Mouse (Mus musculus) stomach, postnatal 0 days (tissue): ENCODE measurements around the gene Tceanc2. TPM values are rescaled to one million over a fixed set of nuclear protein-coding genes. Genes with fewer than 3 reads are reported as not detected.

ENCODE experiments used
- ATAC-seq: fragments of 200-750 bp; cut with Nextera tagmentation; 2 replicates; pipeline ENCODE4 v1.8.0; 2017; ENCODE audit not compliant: low FRiP score, low TSS enrichment
- DNase-seq: peaks from one replicate; pipeline ENCODE4 v3.0.0-alpha.2; 2016; ENCODE audit warnings: low spot score
- H3K27ac ChIP-seq: fragments of 300-500 bp; sonication (generic); replicated peaks from 2 replicates; pipeline ENCODE4 v1.5.1; 2014; ENCODE audit warnings: mild to moderate bottlenecking, control low read depth
- H3K27me3 ChIP-seq: fragments of 300-500 bp; sonication (generic); 2 replicates; pipeline ENCODE4 v1.6.1; 2014; ENCODE audit warnings: low read length; ENCODE audit not compliant: control insufficient read depth, insufficient read depth
- H3K36me3 ChIP-seq: fragments of 300-500 bp; sonication (generic); 2 replicates; pipeline ENCODE4 v1.6.1; 2014; ENCODE audit warnings: low read length, mixed read lengths; ENCODE audit not compliant: control insufficient read depth, insufficient read depth
- H3K4me1 ChIP-seq: fragments of 300-500 bp; sonication (generic); replicated peaks from 2 replicates; pipeline ENCODE4 v1.6.1; 2014; ENCODE audit warnings: antibody characterized with exemption; ENCODE audit not compliant: control insufficient read depth, insufficient read depth
- H3K4me2 ChIP-seq: fragments of 300-500 bp; sonication (generic); replicated peaks from 2 replicates; pipeline ENCODE4 v1.6.1; 2014; ENCODE audit warnings: low read depth, mild to moderate bottlenecking, control low read depth, moderate library complexity
- H3K4me3 ChIP-seq: fragments of 300-500 bp; sonication (generic); 2 replicates; pipeline ENCODE4 v1.5.1; 2014; ENCODE audit warnings: low read depth, low read length, control low read depth
- H3K9ac ChIP-seq: fragments of 300-500 bp; sonication (generic); 2 replicates; pipeline ENCODE4 v1.6.1; 2014; ENCODE audit warnings: mild to moderate bottlenecking, low read length, control low read depth, mixed read lengths
- H3K9me3 ChIP-seq: fragments of 300-500 bp; sonication (generic); 2 replicates; pipeline ENCODE4 v1.6.1; 2016; ENCODE audit warnings: low read length; ENCODE audit not compliant: control insufficient read depth
- CTCF ChIP-seq: IDR thresholded peaks from 2 replicates; pipeline ENCODE4 v1.5.1; 2016; ENCODE audit warnings: antibody characterized with exemption, low read depth, mild to moderate bottlenecking, moderate library complexity
- EP300 ChIP-seq: optimal IDR thresholded peaks from 2 replicates; pipeline ENCODE3; 2016; ENCODE audit warnings: antibody characterized with exemption
- WGBS: fragments of 180-500 bp; shearing (Covaris S2); extraction: QIAGEN DNeasy Blood & Tissue Kit; methylation state at CpG from one replicate; pipeline ENCODE4 v1.1.7; 2014; 5-methylcytosine and 5-hydroxymethylcytosine counted together
- polyA plus RNA-seq: library from polyadenylated mRNA; unstranded; fragments of >200 nt; fragmentation: Nextera tagmentation; extraction: Ambion mirVana; gene quantifications from 2 replicates; pipeline ENCODE4 v1.2.1, GENCODE M21; 2015

The Tceanc2 gene
- polyA plus RNA-seq, 1 experiment from 2014 or later = 21.2 TPM

GRCm38 (mm10) chr4:107213279-107214011 is 34.5 kb upstream of the Tceanc2 start:
- ATAC-seq = no peak; the same call in 1 of the 2 replicates
- DNase-seq = no peak
- Histone ChIP-seq H3K4me3 (no peak overlapping the region), H3K4me2 (no peak overlapping the region), H3K36me3 (no peaks in the 10 kb centered on the region), H3K4me1 (no peaks in the 10 kb centered on the region), H3K9me3 (no peaks in the 10 kb centered on the region), H3K27me3 (no peaks in the 10 kb centered on the region), H3K9ac (no peak overlapping the region), H3K27ac (no peak overlapping the region)
- TF ChIP-seq EP300 = no peak
- TF ChIP-seq CTCF = no peak
- 65% methylated on average over 12 of the region's 12 CpGs for WGBS

GRCm38 (mm10) chr4:107211936-107212335 is 33.0 kb upstream of the Tceanc2 start:
- 77% methylated on average over 5 of the region's 5 CpGs for WGBS
- ATAC-seq = no peak

GRCm38 (mm10) chr4:107211465-107211864 is 32.5 kb upstream of the Tceanc2 start:
- ATAC-seq (no peak), DNase-seq (no peak)
- no peak overlapping the region for H3K4me3 ChIP-seq
- H3K4me2 ChIP-seq = no peak overlapping the region
- H3K4me1 ChIP-seq = no peaks in the 10 kb centered on the region
- 0 out of 2 replicates have a peak, but pooled peaks cover 3% of the 10 kb centered on the region for H3K36me3 ChIP-seq
- no peak overlapping the region for H3K27ac ChIP-seq
- WGBS = 66% methylated on average over 4 of the region's 4 CpGs
- no peaks in the 10 kb centered on the region for H3K9me3 ChIP-seq
- TF ChIP-seq EP300 = no peak
- TF ChIP-seq CTCF = no peak
- H3K27me3 ChIP-seq = no peaks in the 10 kb centered on the region
- H3K9ac ChIP-seq = no peak overlapping the region

More at GRCm38 (mm10) chr4:107211936-107212335, 33.0 kb upstream of the Tceanc2 start:
- no peak overlapping the region for H3K4me2 ChIP-seq
- H3K4me1 ChIP-seq = no peaks in the 10 kb centered on the region
- H3K9ac ChIP-seq = no peak overlapping the region
- no peak overlapping the region for H3K27ac ChIP-seq
- H3K9me3 ChIP-seq = no peaks in the 10 kb centered on the region
- TF ChIP-seq EP300 = no peak
- no peak for TF ChIP-seq CTCF
- no peak overlapping the region for H3K4me3 ChIP-seq
- DNase-seq = no peak
- 0 out of 2 replicates have a peak, but pooled peaks cover 3% of the 10 kb centered on the region for H3K36me3 ChIP-seq
- H3K27me3 ChIP-seq = no peaks in the 10 kb centered on the region

GRCm38 (mm10) chr4:107210483-107211097 is 31.7 kb upstream of the Tceanc2 start:
- no peak for TF ChIP-seq EP300
- no peak for TF ChIP-seq CTCF
- Histone ChIP-seq H3K4me3 (no peak overlapping the region), H3K9me3 (no peaks in the 10 kb centered on the region), H3K9ac (no peak overlapping the region), H3K36me3 (0 out of 2 replicates have a peak, but pooled peaks cover 5% of the 10 kb centered on the region), H3K4me2 (no peak overlapping the region), H3K27ac (peak overlapping the region; percentile 65), H3K4me1 (no peaks in the 10 kb centered on the region), H3K27me3 (no peaks in the 10 kb centered on the region)
- DNase-seq (peak; percentile 77), ATAC-seq (peak; percentile 91)
- WGBS = 43% methylated on average over 5 of the region's 5 CpGs

- no peak within 1 kb of the TSS for H3K4me3 ChIP-seq
- TF ChIP-seq CTCF (no peak), EP300 (no peak)
- DNase-seq (no peak), ATAC-seq (no peak)
- H3K36me3 ChIP-seq = 0 out of 2 replicates have a peak, but pooled peaks cover 9% of the 10 kb centered on the region
- no peak within 1 kb of the TSS for H3K27ac ChIP-seq
- no peaks in the 10 kb centered on the region for H3K27me3 ChIP-seq
- no peaks in the 10 kb centered on the region for H3K9me3 ChIP-seq
- H3K4me1 ChIP-seq = no peaks in the 10 kb centered on the region
- WGBS = 79% methylated on average over 3 of the region's 3 CpGs
- H3K4me2 ChIP-seq = no peak within 1 kb of the TSS
- H3K9ac ChIP-seq = no peak within 1 kb of the TSS
Observed at GRCm38 (mm10) chr4:107208880-107209279, 30.0 kb upstream of the Tceanc2 start, which contains the start of gene Ldlrad1. Gene Ldlrad1 (plus strand): TSS chr4:107209180.

- Histone ChIP-seq H3K36me3 (peaks cover 13% of the 10 kb centered on the region; the same call in 1 of the 2 replicates), H3K4me2 (no peak overlapping the region), H3K9me3 (no peaks in the 10 kb centered on the region), H3K27ac (no peak overlapping the region), H3K4me3 (no peak overlapping the region), H3K27me3 (no peaks in the 10 kb centered on the region), H3K4me1 (no peaks in the 10 kb centered on the region), H3K9ac (no peak overlapping the region)
- DNase-seq (no peak), ATAC-seq (no peak)
- TF ChIP-seq EP300 (no peak), CTCF (no peak)
- WGBS = 93% methylated on average over 2 of the region's 2 CpGs
Observed at GRCm38 (mm10) chr4:107207016-107207415, 28.1 kb upstream of the Tceanc2 start.
